17 mouse cellular contexts compared by ENCODE assay signal in the genomic region with DNA sequence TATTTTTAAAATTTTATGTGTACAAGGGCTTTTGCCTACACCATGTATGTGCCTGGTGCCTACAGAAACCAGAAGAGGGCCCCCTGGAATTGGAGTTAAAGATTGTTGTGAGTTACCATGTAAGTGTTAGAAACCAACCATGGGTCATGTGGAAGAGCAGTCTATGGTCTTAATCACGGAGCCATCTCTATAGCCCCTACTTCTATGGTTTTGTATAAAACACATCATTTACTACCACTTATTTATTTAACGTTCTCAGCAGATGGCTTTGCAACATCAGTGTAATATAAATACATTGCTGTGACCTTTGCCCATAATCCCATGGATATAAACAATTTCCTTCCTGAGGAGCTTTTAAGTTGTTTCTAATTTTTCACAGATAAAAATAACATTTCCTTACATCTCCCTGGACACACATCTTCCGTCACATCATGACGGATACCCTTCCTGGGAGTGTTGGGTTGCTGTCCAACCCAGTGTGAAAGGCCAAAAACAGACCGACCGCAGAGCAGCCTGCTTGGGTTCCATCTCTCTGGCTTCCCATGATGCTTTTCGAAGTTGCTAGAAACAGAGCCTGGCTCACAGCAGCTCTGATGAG.
"Had no signal": no experiment of that assay in that cellular context is flagged by ENCODE, and none has a peak within 500 bp of the region (broad histone marks: within the 10 kb centered on the region; RNA-seq: fewer than 3 reads in every experiment).

No protein-coding gene starts in this region.

- H3K9ac ChIP-seq: limb, embryonic 12.5 days; limb, embryonic 15.5 days; liver, embryonic 14.5 days; liver, postnatal 0 days had no signal

- H3K27ac ChIP-seq: hindbrain, postnatal 0 days; kidney, postnatal 0 days; left cerebral cortex, adult 2 months; limb, embryonic 12.5 days; limb, embryonic 15.5 days; liver, embryonic 14.5 days had no signal

- H3K9me3 ChIP-seq: limb, embryonic 12.5 days; limb, embryonic 15.5 days had no signal

- H3K4me1 ChIP-seq: limb, embryonic 12.5 days; limb, embryonic 15.5 days had no signal

- H3K4me3 ChIP-seq: left cerebral cortex, adult 2 months; limb, embryonic 12.5 days; limb, embryonic 15.5 days had no signal

- H3K27me3 ChIP-seq: limb, embryonic 12.5 days; limb, embryonic 15.5 days had no signal

- ATAC-seq: hindbrain, postnatal 0 days; inflammation-experienced regulatory T-cells, adult 6 months; liver, postnatal 0 days had no signal

- H3K4me2 ChIP-seq: limb, embryonic 12.5 days; limb, embryonic 15.5 days; liver, embryonic 11.5 days; midbrain, embryonic 11.5 days had no signal

- DNase-seq: kidney, adult 18-20 months; kidney, adult 9 months; kidney, postnatal 36 days; layer of hippocampus, postnatal 36 days; left cerebral cortex, postnatal 4 days; liver, postnatal 0 days; midbrain, embryonic 14.5 days; thymus, postnatal 36 days had no signal

- H3K36me3 ChIP-seq: limb, embryonic 12.5 days; limb, embryonic 15.5 days had no signal
